In genomic region chr1:41652646-41653427, GRCm38 (mm10) we compare ENCODE assay signal across 7 mouse cellular contexts.
DNase-seq lines count a peak whose midpoint lies in the region; ATAC-seq lines count a peak whose summit lies in the region.

No protein-coding gene starts in this region.

- peak; percentile 89 for DNase-seq in adrenal gland, postnatal 10 days
- DNase-seq in cerebellum, postnatal 25 days = peak; percentile 80 to 86
- DNase-seq in gastrocnemius, adult 18-20 months (ENCODE audit: low spot score) = peak; percentile 18
- peak; percentile 86 for DNase-seq in left cerebral cortex, postnatal 4 days
- DNase-seq in neural tube, embryonic 11.5 days (ENCODE audit: low spot score) = peak; percentile 13
- DNase-seq in T-cell, adult 2 months (ENCODE audit: low spot score) = no peak

- peaks cover 2% of the 10 kb centered on the region; the same call in 1 of the 2 replicates for H3K4me1 ChIP-seq in hindbrain, embryonic 16.5 days (ENCODE audit: control insufficient read depth, insufficient read depth, low read depth, low read length)
- H3K4me1 ChIP-seq in neural tube, embryonic 11.5 days (ENCODE audit: control insufficient read depth, insufficient read depth, low read length) = peaks cover 3% of the 10 kb centered on the region; the same call in 1 of the 2 replicates

- intact Hi-C loops in left cerebral cortex, postnatal 4 days (cut with DNase I) = no loop called here

- H3K9me3 ChIP-seq in hindbrain, embryonic 16.5 days (ENCODE audit: control insufficient read depth, low read length) = no peaks in the 10 kb centered on the region
- no peaks in the 10 kb centered on the region for H3K9me3 ChIP-seq in neural tube, embryonic 11.5 days (ENCODE audit: control insufficient read depth, low read length)

- peak overlapping the region; percentile 45 for H3K4me2 ChIP-seq in hindbrain, embryonic 16.5 days (ENCODE audit: low read length)
- H3K4me2 ChIP-seq in neural tube, embryonic 11.5 days (ENCODE audit: low read depth) = no peak overlapping the region

- no peak overlapping the region for H3K4me3 ChIP-seq in hindbrain, embryonic 16.5 days (ENCODE audit: low read length)
- H3K4me3 ChIP-seq in neural tube, embryonic 11.5 days (ENCODE audit: low read depth, low read length) = no peak overlapping the region

- H3K27ac ChIP-seq in hindbrain, embryonic 16.5 days (ENCODE audit: low read depth, low read length) = no peak overlapping the region
- no peak overlapping the region for H3K27ac ChIP-seq in neural tube, embryonic 11.5 days (ENCODE audit: low read depth, low read length)

- no peaks in the 10 kb centered on the region for H3K27me3 ChIP-seq in hindbrain, embryonic 16.5 days (replicated peaks; ENCODE audit: control insufficient read depth, insufficient read depth, low read length)
- no peaks in the 10 kb centered on the region for H3K27me3 ChIP-seq in neural tube, embryonic 11.5 days (ENCODE audit: control insufficient read depth, insufficient read depth, low read length)

- H3K9ac ChIP-seq in hindbrain, embryonic 16.5 days (ENCODE audit: low read depth, low read length) = no peak overlapping the region
- H3K9ac ChIP-seq in neural tube, embryonic 11.5 days (ENCODE audit: low read length) = no peak overlapping the region

- WGBS in hindbrain, embryonic 16.5 days = 45% methylated on average over 8 of the region's 8 CpGs
- 63% methylated on average over 8 of the region's 8 CpGs for WGBS in neural tube, embryonic 11.5 days

- H3K36me3 ChIP-seq in hindbrain, embryonic 16.5 days (ENCODE audit: control insufficient read depth, insufficient read depth, low read length) = no peaks in the 10 kb centered on the region
- no peaks in the 10 kb centered on the region for H3K36me3 ChIP-seq in neural tube, embryonic 11.5 days (ENCODE audit: control insufficient read depth, insufficient read depth, low read length)

- peak; percentile 91 for ATAC-seq in hindbrain, embryonic 16.5 days
- ATAC-seq in neural tube, embryonic 11.5 days (ENCODE audit: insufficient read depth, low FRiP score, low TSS enrichment) = no peak
